Mouse (Mus musculus) liver (tissue): ENCODE results near the gene Babam2.
"Not testable (repeated sequence)": the region's sequence is repeated elsewhere in the genome, so short reads cannot be mapped to it uniquely, and the experiment has no call there.

Experiments
- DNase-seq: peaks from one replicate; pipeline ENCODE4 v3.0.0-alpha.2; 2020; ENCODE audit warnings: mixed read lengths

Gene Babam2

GRCm38 (mm10) chr5:31787622-31788021 is 90.1 kb downstream of the Babam2 start:
- DNase-seq, result no peak

GRCm38 (mm10) chr5:31792338-31792737 is 94.9 kb downstream of the Babam2 start:
- no peak for DNase-seq

GRCm38 (mm10) chr5:31792863-31793262 is 95.4 kb downstream of the Babam2 start:
- DNase-seq, result no peak

GRCm38 (mm10) chr5:31795414-31795813 is 97.9 kb downstream of the Babam2 start:
- no peak for DNase-seq

- no peak for DNase-seq
Measured at GRCm38 (mm10) chr5:31796979-31797378, 99.5 kb downstream of the Babam2 start.

GRCm38 (mm10) chr5:31804211-31804610 is 106.7 kb downstream of the Babam2 start:
- not testable (repeated sequence) for DNase-seq

- DNase-seq, result peak; percentile 30
Measured at GRCm38 (mm10) chr5:31804751-31805150, 107.3 kb downstream of the Babam2 start.

GRCm38 (mm10) chr5:31807312-31807711 is 109.8 kb downstream of the Babam2 start:
- no peak for DNase-seq

- DNase-seq, result no peak
Measured at GRCm38 (mm10) chr5:31808271-31808670, 110.8 kb downstream of the Babam2 start.

GRCm38 (mm10) chr5:31810796-31811662 is 113.5 kb downstream of the Babam2 start:
- DNase-seq, result peak; percentile 26

- no peak for DNase-seq
Measured at GRCm38 (mm10) chr5:31811663-31812001, 114.1 kb downstream of the Babam2 start.

GRCm38 (mm10) chr5:31813156-31813675 is 115.7 kb downstream of the Babam2 start:
- no peak for DNase-seq

GRCm38 (mm10) chr5:31814068-31814467 is 116.6 kb downstream of the Babam2 start:
- DNase-seq, result no peak

GRCm38 (mm10) chr5:31815129-31815528 is 117.6 kb downstream of the Babam2 start:
- DNase-seq, result no peak

GRCm38 (mm10) chr5:31816082-31816481 is 118.6 kb downstream of the Babam2 start:
- DNase-seq, result no peak

- no peak for DNase-seq
Measured at GRCm38 (mm10) chr5:31820801-31821200, 123.3 kb downstream of the Babam2 start.

- DNase-seq, result no peak
Measured at GRCm38 (mm10) chr5:31821204-31821603, 123.7 kb downstream of the Babam2 start.

- no peak for DNase-seq
Measured at GRCm38 (mm10) chr5:31823673-31824072, 126.2 kb downstream of the Babam2 start.

- DNase-seq, result no peak
Measured at GRCm38 (mm10) chr5:31824126-31824525, 126.6 kb downstream of the Babam2 start.

GRCm38 (mm10) chr5:31827304-31827703 is 129.8 kb downstream of the Babam2 start:
- DNase-seq, result no peak

- no peak for DNase-seq
Measured at GRCm38 (mm10) chr5:31827896-31828295, 130.4 kb downstream of the Babam2 start.

- no peak for DNase-seq
Measured at GRCm38 (mm10) chr5:31828747-31829146, 131.3 kb downstream of the Babam2 start.

GRCm38 (mm10) chr5:31829588-31829987 is 132.1 kb downstream of the Babam2 start:
- no peak for DNase-seq

- DNase-seq, result no peak
Measured at GRCm38 (mm10) chr5:31831587-31831986, 134.1 kb downstream of the Babam2 start.

GRCm38 (mm10) chr5:31835691-31836090 is 138.2 kb downstream of the Babam2 start:
- DNase-seq, result no peak
